Mouse (Mus musculus): ENCODE measurements around the gene Rilpl1.

GRCm38 (mm10) chr5:124446301-124446881 lies 84.8 kb downstream of the Rilpl1 start:
- TF ChIP-seq CTCF (IDR thresholded peaks at IDR 0.05; ENCODE audit: low read depth, low read length) (no peak), TAL1 (conservative IDR thresholded peaks at IDR 0.05; ENCODE audit: low read depth, low read length) (no peak), POLR2AphosphoS5 (IDR thresholded peaks at IDR 0.05; ENCODE audit: insufficient replicate concordance, low read depth, low read length) (no peak), GATA1 (IDR thresholded peaks at IDR 0.05; ENCODE audit: borderline replicate concordance, low read length) (no peak)
